Mouse (Mus musculus) liver, adult 2 months (tissue): ENCODE data around the gene Irf9. TPM values are rescaled to one million over a fixed set of nuclear protein-coding genes. Genes with fewer than 3 reads are reported as not detected.

ENCODE experiments used
- DNase-seq: peaks from one replicate; pipeline ENCODE4 v3.0.0-alpha.2; 2011; ENCODE audit warnings: low read depth, low spot score; ENCODE audit errors: extremely low read depth
- H3K27ac ChIP-seq: fragments of 200-500 bp; replicated peaks from 2 replicates; pipeline ENCODE4 v1.5.1; 2012; ENCODE audit warnings: low read depth, mild to moderate bottlenecking, control low read depth, inconsistent platforms, low read length; ENCODE audit not compliant: insufficient read depth
- H3K27me3 ChIP-seq: fragments of 200-500 bp; 2 replicates; pipeline ENCODE4 v1.6.1; 2012; ENCODE audit warnings: mild to moderate bottlenecking, moderate library complexity, low read length, inconsistent platforms; ENCODE audit not compliant: control insufficient read depth, insufficient read depth
- H3K36me3 ChIP-seq: fragments of 200-500 bp; 2 replicates; pipeline ENCODE4 v1.6.1; 2012; ENCODE audit warnings: low read length, inconsistent platforms; ENCODE audit not compliant: control insufficient read depth, insufficient read depth
- H3K4me1 ChIP-seq: fragments of 200-500 bp; 2 replicates; pipeline ENCODE4 v1.6.1; 2011; ENCODE audit warnings: low read length; ENCODE audit not compliant: control insufficient read depth, insufficient read depth
- H3K4me3 ChIP-seq: fragments of 200-500 bp; 2 replicates; pipeline ENCODE4 v1.5.1; 2011; ENCODE audit warnings: low read depth, mild to moderate bottlenecking, control low read depth, low read length, moderate library complexity; ENCODE audit not compliant: insufficient read depth
- H3K79me2 ChIP-seq: fragments of 200-500 bp; 2 replicates; pipeline ENCODE4 v1.6.1; 2012; ENCODE audit warnings: inconsistent platforms, mild to moderate bottlenecking, low read length, moderate library complexity; ENCODE audit not compliant: control insufficient read depth, insufficient read depth
- H3K9ac ChIP-seq: fragments of 200-500 bp; 2 replicates; pipeline ENCODE4 v1.6.1; 2012; ENCODE audit warnings: low read depth, mild to moderate bottlenecking, control low read depth, inconsistent platforms, low read length
- CTCF ChIP-seq: fragments of 200-500 bp; IDR thresholded peaks from 2 replicates; pipeline ENCODE4 v1.5.1; 2011; ENCODE audit warnings: low read depth, low read length, control low read depth
- POLR2A ChIP-seq: fragments of 200-500 bp; IDR thresholded peaks from 2 replicates; pipeline ENCODE4 v1.6.1; 2011; ENCODE audit warnings: low read length, control low read depth; ENCODE audit not compliant: insufficient read depth; ENCODE audit errors: extremely low read depth
- WGBS: fragments of 180-500 bp; shearing (Covaris S2); methylation state at CpG from one replicate; pipeline ENCODE4 v1.1.7; 2018; 5-methylcytosine and 5-hydroxymethylcytosine counted together
- polyA plus RNA-seq: library from polyadenylated mRNA; depleted of rRNA; stranded (reverse); fragments of >200 nt; gene quantifications from 2 replicates; pipeline ENCODE4 v1.2.3, GENCODE M21; 2012
- total RNA-seq: library from RNA; depleted of rRNA; stranded (reverse); fragments of >200 nt; gene quantifications from 2 replicates; pipeline ENCODE4 v1.2.3, GENCODE M21; 2014

The Irf9 gene
- total and polyA plus RNA-seq, 2 experiments: 24.2 to 45.0 TPM

DNA sequence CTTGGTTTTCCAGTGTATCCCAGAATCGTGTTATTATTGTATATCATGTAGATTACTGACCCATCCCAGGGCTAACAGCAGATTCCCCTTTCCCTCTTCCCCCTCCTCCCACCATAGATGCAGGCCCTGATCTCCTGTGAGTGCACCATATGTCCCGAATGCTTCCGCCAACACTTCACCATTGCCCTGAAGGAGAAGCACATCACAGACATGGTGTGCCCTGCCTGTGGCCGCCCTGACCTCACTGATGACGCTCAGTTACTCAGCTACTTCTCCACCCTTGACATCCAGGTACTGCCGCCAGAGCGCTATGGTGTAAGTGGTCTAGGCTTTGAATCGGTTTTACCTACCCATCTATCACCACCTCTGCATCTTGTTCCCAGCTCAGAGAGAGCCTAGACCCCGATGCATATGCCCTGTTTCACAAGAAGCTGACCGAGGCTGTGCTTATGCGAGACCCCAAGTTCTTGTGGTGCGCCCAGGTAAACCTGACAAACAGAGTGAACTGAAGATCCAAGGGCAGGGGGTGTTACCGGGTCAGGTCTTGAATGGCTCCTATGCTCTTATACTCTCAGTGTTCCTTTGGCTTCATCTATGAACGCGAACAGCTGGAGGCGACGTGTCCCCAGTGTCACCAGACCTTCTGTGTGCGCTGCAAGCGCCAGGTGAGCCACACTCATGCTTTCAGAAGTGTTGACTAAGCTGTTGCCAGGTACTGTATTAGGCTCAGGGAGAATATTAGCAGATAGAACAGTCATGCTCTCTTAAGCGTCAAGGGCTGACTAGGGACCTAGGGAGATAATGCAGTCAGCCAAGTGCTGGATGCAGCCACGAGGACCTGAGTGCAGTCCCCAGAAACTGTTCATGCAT is 4.6 kb upstream of the Irf9 start:
- Histone ChIP-seq H3K79me2 (peaks cover 14% of the 10 kb centered on the region; the same call in 1 of the 2 replicates), H3K27me3 (no peaks in the 10 kb centered on the region), H3K36me3 (peaks cover 34% of the 10 kb centered on the region), H3K27ac (no peak overlapping the region), H3K4me1 (peaks cover 12% of the 10 kb centered on the region; the same call in 1 of the 2 replicates), H3K9ac (no peak overlapping the region), H3K4me3 (no peak overlapping the region)
- no peak for TF ChIP-seq POLR2A
- WGBS: 95% methylated on average over 21 of the region's 21 CpGs
- no peak for DNase-seq

GRCm38 (mm10) chr14:55603633-55604576 is 534 bp downstream of the Irf9 start:
- Histone ChIP-seq H3K4me1 (peaks cover 22% of the 10 kb centered on the region), H3K36me3 (peaks cover 39% of the 10 kb centered on the region), H3K4me3 (peak overlapping the region; percentile 75), H3K27ac (peak overlapping the region; percentile 96), H3K79me2 (peaks cover 2% of the 10 kb centered on the region; the same call in 1 of the 2 replicates), H3K9ac (peak overlapping the region; percentile 83), H3K27me3 (no peaks in the 10 kb centered on the region)
- TF ChIP-seq CTCF (peak; percentile 94), POLR2A (peak; percentile 24)
- 4% methylated on average over 19 of the region's 19 CpGs for WGBS
- peak; percentile 96 for DNase-seq

- H3K36me3 ChIP-seq: peaks cover 45% of the 10 kb centered on the region
- H3K79me2 ChIP-seq: peaks cover 2% of the 10 kb centered on the region; the same call in 1 of the 2 replicates
- peak overlapping the region; percentile 75 for H3K4me3 ChIP-seq
- peak overlapping the region; percentile 96 for H3K27ac ChIP-seq
- WGBS: 81% methylated on average over 11 of the region's 11 CpGs
- TF ChIP-seq CTCF: no peak
- no peak for TF ChIP-seq POLR2A
- peak overlapping the region; percentile 55 for H3K9ac ChIP-seq
- DNase-seq: no peak
- no peaks in the 10 kb centered on the region for H3K27me3 ChIP-seq
- peaks cover 22% of the 10 kb centered on the region for H3K4me1 ChIP-seq
These were observed 1.5 kb downstream of the Irf9 start for GRCm38 (mm10) chr14:55604823-55605222.

DNA sequence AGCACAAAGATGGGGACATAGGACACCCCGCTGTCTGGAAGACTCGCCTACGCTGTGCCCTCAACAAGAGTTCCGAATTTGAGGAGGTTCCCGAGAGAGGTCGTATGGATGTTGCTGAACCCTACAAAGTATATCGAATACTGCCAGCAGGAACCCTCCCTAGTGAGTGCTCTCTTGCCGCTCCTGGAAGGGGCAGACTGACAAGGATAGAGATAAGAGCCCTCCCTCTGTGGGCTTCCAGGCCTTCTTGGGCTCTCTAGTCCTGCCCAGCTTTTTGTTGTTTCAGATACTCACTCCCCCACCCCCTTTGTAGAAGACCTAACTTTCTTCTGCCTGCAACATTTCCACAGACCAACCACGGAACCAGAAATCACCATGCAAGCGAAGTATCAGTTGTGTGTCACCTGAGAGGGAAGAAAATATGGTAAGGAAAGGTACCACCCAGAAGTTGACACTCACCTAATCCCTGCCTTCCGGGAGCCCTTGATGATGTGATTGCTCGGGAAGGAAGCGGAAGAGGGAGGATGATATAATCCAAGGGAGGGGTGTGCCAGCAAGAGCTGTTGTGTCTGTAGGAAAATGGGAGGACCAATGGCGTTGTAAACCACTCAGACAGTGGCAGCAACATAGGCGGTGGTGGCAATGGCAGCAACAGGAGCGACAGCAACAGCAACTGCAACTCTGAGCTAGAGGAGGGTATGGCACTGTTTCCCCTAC is 2.5 kb downstream of the Irf9 start:
- no peak for DNase-seq
- 91% methylated on average over 16 of the region's 16 CpGs for WGBS
- TF ChIP-seq POLR2A (no peak), CTCF (no peak)
- H3K36me3 ChIP-seq: peaks cover 39% of the 10 kb centered on the region
- H3K4me1 ChIP-seq: peaks cover 22% of the 10 kb centered on the region
- H3K9ac ChIP-seq: no peak overlapping the region
- H3K27me3 ChIP-seq: no peaks in the 10 kb centered on the region
- no peak overlapping the region for H3K27ac ChIP-seq
- H3K79me2 ChIP-seq: peaks cover 2% of the 10 kb centered on the region; the same call in 1 of the 2 replicates
- no peak overlapping the region for H3K4me3 ChIP-seq

DNA sequence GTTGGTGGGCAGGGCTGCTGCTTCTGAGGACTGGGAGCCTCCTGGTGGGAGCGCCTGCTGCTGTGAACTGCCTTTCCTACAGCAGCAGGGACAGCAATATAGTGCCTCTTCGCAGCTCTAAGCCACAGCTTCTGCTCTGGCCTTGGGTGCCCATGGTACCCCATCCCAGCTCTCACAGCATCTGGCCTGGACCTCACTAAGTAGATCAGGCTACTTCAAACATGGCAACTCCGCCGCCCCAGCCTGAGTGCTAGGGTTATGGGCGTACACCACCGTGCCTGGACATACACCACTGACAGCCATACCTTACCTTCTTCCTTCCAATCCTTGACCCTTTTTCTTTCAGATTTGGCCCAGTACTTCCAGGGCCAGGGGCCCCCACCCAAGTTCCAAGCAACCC is 5.0 kb downstream of the Irf9 start:
- no peak for TF ChIP-seq CTCF
- Histone ChIP-seq H3K4me3 (no peak overlapping the region), H3K27ac (no peak overlapping the region), H3K27me3 (no peaks in the 10 kb centered on the region), H3K36me3 (peaks cover 35% of the 10 kb centered on the region), H3K9ac (no peak overlapping the region), H3K4me1 (peaks cover 14% of the 10 kb centered on the region), H3K79me2 (no peaks in the 10 kb centered on the region; the same call in 1 of the 2 replicates)
- no peak for DNase-seq
- WGBS: 98% methylated on average over 6 of the region's 6 CpGs
